Mouse (Mus musculus) T-helper 17 cell (primary cell): ENCODE results near the gene Dusp10.

ENCODE experiments used
- in situ Hi-C, 2 experiments: fragments of 300-600 bp; cut with MboI, MseI; formaldehyde crosslinking; loops; 1 replicate in 1 of 2; 2 replicates in 1 of 2; pipeline ENCODE4 v1.15.1; 2025; ENCODE audit warnings: high pct_unique_total_duplicates in 2 of 2

Dusp10 gene

DNA sequence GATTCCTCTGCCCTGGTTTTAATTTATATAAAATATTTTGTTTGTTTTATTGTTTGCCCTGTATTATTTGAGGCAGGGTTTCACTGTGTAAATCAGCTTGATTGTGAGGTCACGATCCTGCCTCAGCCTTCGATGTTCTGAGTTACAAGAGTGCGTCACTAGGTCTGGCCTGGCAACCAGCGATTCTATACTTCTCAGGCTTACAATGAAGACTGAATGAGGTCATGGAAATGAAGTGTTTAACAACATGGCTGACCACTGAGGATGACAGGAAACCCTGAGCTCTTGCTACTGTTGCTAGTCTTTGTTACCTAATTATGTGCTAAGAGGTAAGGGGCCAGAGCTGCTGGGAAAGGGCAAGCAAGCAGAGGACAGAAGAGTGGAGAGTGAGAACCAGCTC, at the start of gene Dusp10:
Dusp10 (plus strand) TSS at position 197 of the 400 bp plus-strand sequence.
- in situ Hi-C loops: loop anchor here in 1 of 2 experiments (25.0 kb wide), 1 partner anchor 1874 kb away; no protein-coding TSS in a partner anchor

DNA sequence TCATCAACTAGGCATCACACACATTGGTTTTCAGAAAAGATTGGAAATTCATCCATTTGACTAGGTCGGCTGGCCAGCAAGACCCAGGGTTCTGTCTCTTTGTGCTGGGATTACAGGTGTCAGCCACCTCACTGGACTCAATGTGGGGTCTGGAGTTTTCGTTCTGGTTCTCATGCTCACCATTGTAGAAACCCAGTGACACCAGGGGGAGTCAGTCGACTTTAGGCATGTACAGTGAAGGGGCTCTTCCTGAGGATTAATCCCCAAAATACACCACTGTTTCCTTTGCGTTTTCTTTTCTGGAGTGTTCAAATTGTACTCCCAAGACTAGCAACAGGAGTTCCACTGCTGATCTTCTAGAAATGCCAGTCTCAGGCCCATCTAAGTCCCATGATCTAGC, 47.8 kb upstream of the Dusp10 start:
- in situ Hi-C loops: no loop called here

DNA sequence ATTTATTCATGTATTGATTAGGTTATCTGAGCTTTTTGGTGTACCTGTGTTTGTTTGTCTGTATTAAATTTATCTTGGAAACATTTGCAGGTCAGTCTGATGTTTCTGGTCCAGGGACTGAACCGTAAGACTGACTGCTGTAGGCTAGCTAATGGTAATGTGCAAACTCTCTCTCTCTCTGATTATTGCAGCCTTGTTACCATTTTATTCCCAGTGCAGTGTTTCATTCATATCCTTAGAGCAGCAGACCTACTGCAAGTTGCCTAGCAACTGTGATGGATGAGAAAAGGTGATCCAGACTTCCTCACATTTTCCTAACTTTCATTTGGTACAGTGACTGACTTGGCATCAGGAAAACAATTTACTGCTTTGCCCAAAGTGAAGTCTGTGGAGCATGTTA, 43.8 kb upstream of the Dusp10 start:
- in situ Hi-C loops: no loop called here

DNA sequence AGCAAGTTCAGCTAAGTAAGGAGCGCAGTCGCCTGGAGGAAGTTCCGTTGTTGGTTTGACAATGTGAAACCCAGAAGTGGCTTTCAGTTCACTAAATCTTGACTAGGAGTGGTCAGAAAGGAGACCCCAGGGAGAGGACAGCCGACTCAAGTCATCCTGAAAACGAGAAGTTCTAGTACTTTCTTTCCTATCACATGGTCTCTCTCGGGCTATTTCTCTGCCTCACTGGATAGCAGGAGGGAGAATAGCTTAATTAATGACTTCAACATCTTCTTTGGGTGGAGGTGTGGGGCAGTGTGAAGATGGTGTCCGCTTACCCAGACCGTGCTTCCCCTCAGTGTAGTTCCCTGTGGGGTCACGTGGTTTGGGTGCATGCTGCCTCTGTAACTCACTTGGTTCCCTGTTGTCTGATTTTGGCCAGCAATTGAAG, 33.3 kb upstream of the Dusp10 start:
- in situ Hi-C loops: no loop called here

DNA sequence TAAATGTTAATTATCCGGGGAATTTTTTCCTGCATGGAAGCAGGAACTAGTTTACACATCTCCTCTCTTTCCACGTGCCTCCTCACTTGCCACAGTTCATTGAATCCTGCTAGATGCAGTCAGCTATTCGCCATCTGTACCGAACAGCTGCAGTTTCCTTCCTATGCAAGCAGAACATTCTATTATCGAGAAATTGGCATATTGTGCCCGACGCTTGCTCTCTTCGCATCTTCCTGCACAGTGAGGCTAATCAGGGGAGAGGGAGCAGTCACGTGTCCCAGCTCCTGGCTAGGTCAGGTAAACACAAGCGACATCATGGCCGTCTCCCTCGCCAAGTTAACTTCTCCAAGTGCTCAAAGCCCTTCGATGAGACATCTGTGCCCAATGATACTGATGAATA, 31.0 kb upstream of the Dusp10 start:
- in situ Hi-C loops: no loop called here

DNA sequence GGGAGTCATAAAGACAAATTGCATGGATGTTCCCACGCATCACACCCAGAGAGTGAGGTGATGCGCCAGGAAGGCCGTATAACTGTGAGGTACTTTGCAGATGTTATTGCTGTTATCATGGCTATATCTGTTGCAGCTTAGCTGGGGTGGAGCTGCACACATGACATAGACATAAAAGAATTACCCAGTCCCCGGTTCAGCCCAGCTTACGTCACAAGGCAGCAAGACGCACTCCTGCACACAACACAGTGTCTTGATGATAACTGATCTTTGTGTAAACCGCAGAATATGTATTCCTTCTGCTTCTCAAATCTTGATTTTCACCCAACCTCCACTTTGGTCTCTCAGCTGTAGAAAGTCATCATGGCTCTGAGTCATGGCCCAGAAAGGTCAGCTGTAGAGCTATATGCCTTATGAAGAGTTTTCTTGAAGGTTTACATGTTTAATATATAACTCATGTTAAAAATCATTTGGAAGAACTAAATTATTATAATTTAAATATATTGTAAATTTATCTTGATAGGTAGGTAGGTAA, 25.3 kb upstream of the Dusp10 start:
- in situ Hi-C loops: no loop called here

DNA sequence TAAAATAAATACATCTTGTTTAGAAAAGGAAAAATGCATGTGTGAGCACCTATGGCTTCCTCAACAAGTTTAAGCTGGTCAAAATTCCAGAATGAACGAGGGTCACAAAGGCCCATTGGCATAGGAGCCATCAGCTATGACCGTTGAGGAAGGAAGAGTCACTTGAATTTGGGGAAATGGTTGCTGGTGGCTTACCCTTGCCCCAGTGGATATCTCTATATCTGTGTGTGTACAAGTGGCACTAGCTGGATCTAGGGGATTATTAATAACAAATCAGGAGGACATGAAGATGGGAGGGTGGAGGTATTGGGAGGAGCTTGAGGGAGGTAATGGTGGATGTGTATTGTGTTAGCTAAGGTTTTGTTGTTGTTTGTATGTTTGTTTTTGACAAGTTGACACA, 21.2 kb upstream of the Dusp10 start:
- in situ Hi-C loops: no loop called here

DNA sequence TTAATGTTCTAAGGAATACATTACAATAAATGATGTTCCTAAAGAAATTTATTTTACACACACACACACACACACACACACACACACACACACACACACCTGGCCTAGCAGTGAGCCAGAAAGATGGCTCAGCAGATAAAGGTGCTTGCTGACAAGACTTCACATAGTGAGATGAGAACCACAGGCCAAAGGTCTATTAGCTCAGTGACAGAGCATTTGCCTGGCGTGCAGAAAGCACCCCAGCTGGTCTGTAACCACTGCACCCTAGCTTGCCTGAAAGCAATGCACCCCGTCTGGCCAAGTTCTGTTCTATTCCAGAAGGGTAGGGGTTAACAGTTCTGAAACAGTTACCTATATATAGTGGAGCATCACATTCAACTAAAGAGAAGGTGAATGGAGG, 15.9 kb upstream of the Dusp10 start:
- in situ Hi-C loops: no loop called here

DNA sequence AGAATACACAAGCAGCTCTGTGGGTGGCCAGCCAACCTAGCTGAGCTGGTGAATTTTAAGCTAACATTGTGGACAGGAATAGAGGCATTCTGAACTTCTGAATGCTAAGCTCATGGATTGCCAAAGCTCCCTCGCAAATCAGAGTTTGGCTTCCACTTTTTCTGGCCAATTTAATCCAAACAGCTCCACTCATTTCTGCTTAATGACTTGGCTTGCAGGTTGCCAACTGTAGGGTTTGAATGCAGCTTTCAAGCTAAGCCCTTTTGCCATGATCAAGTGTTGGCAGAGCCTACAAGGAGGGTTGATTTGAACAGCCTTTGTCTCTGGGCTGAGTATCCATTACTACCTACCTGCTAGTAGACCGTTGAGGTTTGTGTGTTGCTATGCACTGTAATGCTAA, 10.6 kb upstream of the Dusp10 start:
- in situ Hi-C loops: loop anchor here in 1 of 2 experiments (25.0 kb wide), 1 partner anchor 1885 kb away; no protein-coding TSS in a partner anchor

DNA sequence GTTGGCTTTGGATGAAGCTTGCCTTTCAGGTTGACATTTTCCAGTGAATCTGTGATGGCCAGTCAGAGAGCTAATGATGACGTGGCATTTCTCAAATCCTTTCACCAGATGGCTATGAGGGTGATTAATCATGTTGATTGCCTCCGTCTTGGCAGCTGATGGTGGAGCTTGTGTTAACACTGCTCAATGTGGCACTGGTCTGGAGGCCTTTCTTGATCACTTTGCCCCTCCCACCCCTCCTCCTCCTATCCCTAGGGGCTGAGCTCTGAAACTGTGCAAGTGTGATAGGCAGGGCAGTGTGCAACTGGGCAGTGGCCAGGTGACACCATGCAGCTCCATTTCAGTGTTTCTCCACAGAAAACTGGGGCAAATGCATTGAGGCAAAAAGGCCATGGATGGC, 8.8 kb upstream of the Dusp10 start:
- in situ Hi-C loops: loop anchor here in 1 of 2 experiments (25.0 kb wide), 1 partner anchor 1883 kb away; no protein-coding TSS in a partner anchor

DNA sequence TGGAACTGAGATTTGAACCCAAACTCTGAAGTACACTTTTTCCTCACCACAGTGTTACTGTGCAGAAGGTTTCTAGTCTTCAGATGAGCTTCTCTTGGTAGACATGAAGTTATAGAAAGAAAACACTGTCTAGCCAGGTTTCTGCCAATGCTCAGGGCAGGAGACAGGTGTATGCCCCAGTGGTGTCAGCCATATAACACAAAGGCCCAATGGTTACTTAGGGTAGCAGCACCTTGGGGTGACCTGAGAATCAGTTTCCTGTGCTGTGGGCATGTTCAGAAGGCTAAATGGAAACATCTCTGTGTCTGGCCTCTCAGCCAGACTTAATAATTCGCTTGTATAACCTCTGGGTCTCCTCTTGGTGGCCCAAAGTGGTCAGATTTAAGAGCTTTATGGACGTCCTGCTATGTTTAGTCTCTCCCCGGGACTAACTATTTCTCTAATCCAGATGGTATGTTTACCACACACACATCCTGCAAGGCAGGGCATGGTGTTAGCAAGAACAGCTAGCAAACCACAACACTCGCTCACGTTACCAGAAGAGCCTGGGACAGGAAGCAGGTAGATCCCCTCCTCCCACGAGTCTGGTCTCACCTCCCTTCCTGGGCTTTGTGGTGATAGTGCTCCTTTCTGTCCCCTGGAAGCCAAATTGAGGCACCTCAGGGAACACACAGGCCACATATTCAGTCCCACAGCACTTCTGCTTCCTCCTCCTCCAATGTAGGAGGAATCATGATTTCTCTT, 7.6 kb upstream of the Dusp10 start:
- in situ Hi-C loops: loop anchor here in 1 of 2 experiments (25.0 kb wide), 1 partner anchor 1882 kb away; no protein-coding TSS in a partner anchor

DNA sequence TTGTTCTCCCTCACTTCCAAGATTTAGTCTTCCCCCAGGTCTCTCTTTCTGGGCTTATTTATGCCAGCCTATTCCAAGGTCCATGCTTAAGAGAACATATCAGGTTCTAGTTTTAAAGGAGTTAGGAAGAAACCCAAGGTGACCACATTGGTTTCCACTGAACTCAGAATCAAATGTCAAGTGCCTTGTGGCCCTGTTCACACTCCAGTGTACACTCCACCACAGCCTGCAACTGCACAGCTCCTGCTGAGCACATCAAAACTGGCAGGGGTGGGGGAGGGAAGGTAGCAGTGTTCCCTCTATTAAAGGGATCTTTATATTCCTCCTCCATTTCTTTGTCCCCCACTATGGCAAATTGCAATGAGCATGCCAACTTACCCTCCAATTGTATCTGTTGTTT, 7.0 kb upstream of the Dusp10 start:
- in situ Hi-C loops: loop anchor here in 1 of 2 experiments (25.0 kb wide), 1 partner anchor 1881 kb away; no protein-coding TSS in a partner anchor

DNA sequence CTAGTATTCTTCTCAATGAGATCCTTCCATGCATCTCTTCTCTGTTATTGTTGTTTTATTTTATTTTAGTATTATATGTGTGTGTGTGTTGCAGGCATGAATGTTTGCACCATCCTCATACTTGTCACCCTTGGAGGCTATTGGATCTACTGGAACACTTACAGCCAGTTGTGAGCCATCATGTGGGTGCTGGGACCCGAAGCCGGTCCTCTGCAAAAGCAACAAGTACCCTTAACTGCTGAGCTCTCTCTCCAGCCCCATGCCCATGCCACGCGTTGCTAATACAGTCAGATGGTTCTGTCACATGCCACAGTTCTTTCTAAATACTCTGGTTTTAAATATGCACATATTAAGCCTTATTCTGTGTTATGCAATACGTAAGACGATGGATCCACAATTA, 1.8 kb upstream of the Dusp10 start:
- in situ Hi-C loops: loop anchor here in 1 of 2 experiments (25.0 kb wide), 1 partner anchor 1876 kb away; no protein-coding TSS in a partner anchor

DNA sequence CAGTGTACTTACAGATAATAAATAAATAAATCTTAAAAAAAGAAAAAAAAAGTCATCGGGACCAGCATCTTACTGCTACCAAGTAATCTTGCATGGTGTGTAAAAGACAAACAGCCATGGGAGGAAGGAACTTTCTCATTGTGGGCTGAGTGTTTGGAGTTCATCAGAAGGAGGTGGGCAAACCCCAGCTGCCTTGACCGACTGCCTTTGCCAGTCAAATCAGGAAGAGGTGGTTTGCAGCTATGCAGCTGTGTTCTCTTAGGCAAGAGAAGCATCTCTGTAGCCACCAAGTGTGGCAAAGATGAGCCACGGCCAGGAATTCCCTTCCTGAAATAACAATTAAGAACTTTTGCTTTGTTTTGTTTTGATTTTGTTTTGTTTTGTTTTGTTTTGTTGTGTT, 989 bp downstream of the Dusp10 start:
- in situ Hi-C loops: loop anchor here in 1 of 2 experiments (25.0 kb wide), 1 partner anchor 1873 kb away; no protein-coding TSS in a partner anchor

DNA sequence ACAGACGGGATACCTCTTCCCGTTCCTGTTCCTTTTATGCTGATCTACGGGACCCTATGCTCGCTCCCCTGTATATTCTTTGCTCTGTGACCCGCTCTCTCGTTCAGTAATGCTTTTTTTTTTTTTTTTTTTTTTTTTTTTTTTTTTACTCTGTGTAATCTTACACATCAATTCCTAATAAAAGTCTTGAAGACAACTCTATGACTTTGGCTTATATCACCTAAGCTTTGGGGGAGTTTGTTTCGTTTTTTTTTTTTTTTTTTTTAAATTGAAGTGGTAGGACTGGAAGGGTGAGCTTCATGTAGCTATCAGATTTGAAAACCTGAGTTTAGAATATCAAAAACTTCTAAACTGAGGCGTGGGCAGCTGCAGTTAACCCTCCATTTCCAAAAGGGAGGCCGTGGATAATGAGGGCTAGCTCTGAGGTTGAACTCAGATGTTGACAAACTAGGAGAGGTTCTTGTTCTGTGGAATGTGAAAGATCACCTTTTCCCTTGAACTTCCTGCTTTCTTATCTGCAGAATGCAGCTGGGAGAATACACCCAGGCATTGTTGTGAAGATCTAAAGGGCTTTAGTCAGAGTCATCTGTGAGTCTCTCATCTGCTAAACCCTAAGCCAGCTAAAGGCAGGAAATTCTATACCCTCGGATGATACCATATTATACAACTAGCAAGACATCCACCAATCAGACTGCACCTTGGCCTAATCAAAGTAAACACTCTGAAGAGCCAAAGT, 3.1 kb downstream of the Dusp10 start:
- in situ Hi-C loops: loop anchor here in 1 of 2 experiments (25.0 kb wide), 1 partner anchor 1871 kb away; no protein-coding TSS in a partner anchor

DNA sequence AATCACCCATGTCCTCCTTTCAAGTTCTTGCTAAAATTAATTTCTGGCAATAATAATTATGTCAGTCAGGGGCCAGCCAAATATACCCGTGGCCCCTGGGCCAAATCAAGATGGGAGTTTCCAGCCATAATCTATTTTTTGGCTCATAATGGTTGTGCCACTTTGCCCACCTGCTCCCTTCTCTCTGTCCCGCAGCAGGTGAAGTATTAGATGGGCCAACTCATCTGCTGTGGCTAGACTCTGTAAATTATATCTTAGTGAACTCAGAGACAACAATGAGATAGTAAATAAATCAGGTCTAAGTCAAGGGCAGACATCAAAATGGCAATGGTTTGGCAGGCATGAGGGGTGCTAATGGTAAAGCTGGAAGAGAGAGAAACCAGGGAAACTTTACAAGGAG, 4.5 kb downstream of the Dusp10 start:
- in situ Hi-C loops: loop anchor here in 1 of 2 experiments (25.0 kb wide), 1 partner anchor 1870 kb away; no protein-coding TSS in a partner anchor

DNA sequence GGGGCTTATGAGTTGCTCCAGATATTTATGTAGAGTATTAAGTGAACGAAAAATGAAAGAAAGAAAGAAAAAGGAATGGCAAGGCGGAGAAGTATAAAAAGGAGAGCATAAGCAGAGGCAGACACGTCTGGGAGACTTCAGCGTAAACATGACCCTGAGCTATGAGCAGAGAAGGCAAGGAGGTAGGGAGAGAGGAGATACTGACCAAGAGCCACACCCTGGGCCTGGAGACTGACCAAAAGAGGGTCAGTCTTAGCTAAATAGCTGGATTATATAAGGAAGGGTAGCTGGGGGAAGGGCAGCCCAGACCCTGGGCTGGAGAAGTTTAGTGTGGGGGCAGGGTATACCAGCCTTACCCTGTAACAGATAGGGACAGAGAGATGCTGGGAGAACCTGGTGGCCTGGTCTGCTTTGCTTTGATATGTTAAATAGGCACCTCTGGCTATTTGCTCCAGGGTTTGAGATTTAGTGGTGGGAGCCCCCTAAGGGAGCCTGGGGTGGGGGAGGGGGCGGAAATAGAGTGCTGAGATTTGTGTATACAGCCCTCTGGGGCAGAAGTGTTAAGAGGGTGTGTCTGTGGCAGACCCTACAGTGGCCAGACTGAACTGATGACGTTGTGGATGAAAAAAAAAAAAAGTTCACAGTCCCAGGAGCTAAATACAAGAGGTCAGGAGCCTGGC, 6.1 kb downstream of the Dusp10 start:
- in situ Hi-C loops: loop anchor here in 1 of 2 experiments (25.0 kb wide), 1 partner anchor 1868 kb away; no protein-coding TSS in a partner anchor

DNA sequence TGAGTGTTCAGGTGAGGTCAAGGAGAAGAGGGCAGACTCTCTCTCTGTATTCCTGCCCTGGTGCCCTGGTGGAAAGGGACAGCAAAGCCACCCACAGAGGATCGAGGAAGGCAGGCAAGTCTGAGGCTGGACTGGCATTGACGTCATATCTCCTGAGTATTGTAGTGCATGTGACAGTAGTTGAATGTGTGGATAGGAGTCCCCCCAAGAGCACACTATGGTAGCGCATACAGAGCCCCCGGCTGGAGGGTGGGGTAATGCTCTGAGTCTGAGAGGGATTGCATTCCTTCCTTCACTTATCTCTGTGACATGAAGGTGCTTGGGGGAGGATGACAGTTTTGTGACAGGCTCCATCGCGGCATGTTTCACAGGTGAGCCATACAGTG, 6.6 kb downstream of the Dusp10 start:
- in situ Hi-C loops: loop anchor here in 1 of 2 experiments (10.0 to 25.0 kb wide), 2 partner anchors 1765 to 1868 kb away; no protein-coding TSS in a partner anchor

DNA sequence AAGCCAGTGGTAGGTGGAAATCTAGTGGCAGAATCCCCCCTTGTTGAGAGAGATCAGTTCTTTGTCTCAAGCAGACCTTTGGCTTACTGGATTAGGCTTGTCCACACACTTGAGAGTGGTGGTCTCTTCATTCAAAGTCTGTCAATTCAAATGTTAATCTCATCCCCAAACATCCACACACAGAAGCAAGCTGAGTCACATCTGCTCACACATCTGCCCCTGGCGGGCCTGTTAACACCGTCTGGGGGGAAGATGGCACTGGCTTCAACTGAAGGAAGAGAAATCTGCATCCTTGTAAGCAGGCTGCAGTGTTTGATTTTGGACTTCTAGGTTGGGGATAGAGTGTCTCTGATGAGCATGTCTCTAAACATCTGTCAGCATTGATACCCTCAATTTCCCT, 10.9 kb downstream of the Dusp10 start:
- in situ Hi-C loops: loop anchor here in 1 of 2 experiments (10.0 to 25.0 kb wide), 2 partner anchors 1769 to 1863 kb away; no protein-coding TSS in a partner anchor

DNA sequence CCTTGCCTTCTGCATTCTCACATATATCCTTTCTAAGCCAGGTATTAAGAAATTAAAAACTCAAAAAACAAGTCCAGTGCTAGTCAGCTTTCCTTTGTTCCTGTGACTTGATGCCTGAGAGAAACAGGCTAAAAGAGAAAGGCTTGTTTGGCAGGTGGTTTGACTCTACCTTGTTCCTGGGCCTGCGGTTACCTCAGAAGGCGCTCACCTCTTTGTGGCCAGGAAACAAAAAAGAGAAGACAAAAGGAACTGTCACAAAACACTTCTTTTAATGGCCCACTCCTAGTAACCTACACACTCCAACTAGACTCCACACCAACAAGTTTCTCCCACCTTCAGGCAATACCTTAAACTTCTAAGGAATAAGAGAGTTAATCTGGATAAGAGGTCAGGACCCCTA, 11.5 kb downstream of the Dusp10 start:
- in situ Hi-C loops: loop anchor here (10.0 to 25.0 kb wide), 4 partner anchors 1188 to 1863 kb away; partner anchors contain the start of genes Capn2 (in 2 of the 2) and Rab3gap2 (in 1 of the 2)

DNA sequence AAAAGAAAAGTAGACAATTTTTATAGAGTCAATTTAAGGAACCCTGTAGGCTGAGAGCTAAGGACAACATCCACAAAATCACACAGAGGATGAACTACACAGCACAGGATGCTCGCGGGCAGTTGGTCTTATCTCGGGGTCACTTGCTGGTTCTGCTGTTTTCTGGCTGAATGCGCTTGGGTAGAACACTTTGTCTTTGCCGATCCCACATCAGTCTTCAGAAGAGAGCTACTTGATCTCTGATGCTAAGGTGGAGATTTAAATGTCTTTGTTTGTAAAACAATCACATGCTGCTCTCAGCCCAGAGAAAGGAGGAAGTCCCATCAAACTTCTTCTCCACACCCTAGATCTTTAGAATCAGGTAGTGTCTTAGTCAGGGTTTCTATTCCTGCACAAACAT, 12.0 kb downstream of the Dusp10 start:
- in situ Hi-C loops: loop anchor here (10.0 to 25.0 kb wide), 3 partner anchors 1187 to 1770 kb away; partner anchors contain the start of genes Capn2 (in 2 of the 2) and Rab3gap2 (in 1 of the 2)
